Mouse (Mus musculus) kidney, postnatal 25 days (tissue): ENCODE data around the gene Gja5.
"Not testable (repeated sequence)": the region's sequence is repeated elsewhere in the genome, so short reads cannot be mapped to it uniquely, and the experiment has no call there.

Source experiments
- DNase-seq, 2 experiments: peaks; one replicate each; pipeline ENCODE4 v3.0.0; 2021; ENCODE audit warnings: mixed read lengths in 2 of 2

Gja5 gene

GRCm38 (mm10) chr3:97039721-97040120 is 135.2 kb downstream of the Gja5 start:
- DNase-seq: no peak

- DNase-seq: no peak
These were observed 139.7 kb downstream of the Gja5 start for GRCm38 (mm10) chr3:97044188-97044587.

DNA sequence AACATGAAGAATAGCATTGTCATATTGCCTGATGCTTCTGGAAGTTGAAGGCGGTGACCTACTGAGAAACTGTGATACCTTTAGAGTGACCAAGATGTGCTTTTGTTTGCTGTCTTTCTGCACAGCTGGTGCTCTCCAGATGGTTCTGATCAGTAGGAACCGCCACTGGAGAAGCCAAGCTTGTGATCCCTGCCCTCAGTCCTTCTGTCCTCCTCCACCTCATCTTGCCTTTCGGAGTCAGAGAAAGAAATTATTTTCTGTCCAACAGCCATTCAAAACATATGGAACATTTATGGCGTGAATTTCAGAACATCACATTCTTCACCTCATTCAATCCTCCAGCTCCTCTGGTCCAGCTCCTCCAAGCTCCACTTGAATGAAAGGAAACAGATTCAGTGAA is 143.3 kb downstream of the Gja5 start:
- DNase-seq: no peak

DNA sequence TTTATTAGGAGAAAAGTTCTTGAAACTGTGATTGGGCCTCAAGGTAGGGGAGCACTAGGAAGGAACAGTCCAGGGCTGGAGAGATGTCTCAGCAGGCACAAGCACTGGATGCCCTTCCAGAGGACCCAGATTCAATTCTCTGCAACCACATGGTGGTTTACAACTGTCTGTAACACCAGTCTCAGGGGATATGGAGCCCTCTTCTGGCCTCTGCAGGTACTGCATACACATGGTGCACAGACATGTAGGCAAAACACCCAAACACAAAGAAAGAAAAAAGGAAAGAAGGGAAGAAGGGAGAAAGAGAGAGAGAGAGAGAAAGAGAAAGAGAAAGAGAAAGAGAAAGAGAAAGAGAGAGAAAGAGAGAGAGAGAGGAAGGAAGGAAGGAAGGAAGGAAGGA is 143.9 kb downstream of the Gja5 start:
- no peak for DNase-seq

GRCm38 (mm10) chr3:97051264-97051744 is 146.8 kb downstream of the Gja5 start:
- DNase-seq: no peak

GRCm38 (mm10) chr3:97052069-97052799 is 147.7 kb downstream of the Gja5 start:
- DNase-seq: no peak

DNA sequence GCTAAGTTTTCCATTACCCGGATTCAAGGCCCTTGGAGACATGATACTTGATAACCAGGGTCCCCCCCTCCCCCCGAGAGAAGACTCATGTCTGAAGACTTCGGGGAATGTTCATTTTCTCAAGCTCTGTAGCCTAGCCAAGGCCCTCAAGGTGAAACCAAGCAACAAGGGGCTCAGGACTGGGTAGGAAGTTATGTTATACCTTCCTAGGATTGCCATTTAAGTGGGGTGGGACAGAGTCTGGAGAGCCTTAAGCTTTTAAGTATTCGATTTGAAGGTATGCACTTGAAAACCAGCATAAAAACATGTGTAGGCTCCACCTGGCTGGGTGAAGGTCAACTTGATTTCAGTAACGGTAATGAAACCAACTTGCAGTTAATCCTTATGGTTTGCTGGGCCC is 154.2 kb downstream of the Gja5 start:
- DNase-seq: no peak

GRCm38 (mm10) chr3:97060119-97060518 is 155.6 kb downstream of the Gja5 start:
- DNase-seq: no peak

DNA sequence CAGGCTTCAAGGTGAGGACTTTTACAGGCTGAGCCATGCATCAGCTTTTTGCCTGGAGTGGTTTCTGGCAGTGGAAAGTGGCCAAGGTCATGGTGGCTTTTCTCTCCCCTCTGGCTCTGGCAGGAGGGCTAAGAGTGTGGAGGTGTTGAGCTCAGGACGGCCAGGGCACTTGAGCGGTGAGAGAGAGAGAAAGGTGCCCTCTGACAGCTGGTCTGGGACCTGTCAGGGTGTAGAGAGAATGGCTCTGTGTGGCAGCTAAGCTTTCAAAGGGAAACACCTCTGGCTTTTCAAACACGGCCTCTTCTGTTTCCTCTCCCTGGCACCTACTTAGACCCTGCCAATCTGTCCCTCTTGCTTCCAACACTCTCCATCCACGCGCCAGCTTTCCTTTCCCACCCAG is 158.3 kb downstream of the Gja5 start:
- no peak for DNase-seq

DNA sequence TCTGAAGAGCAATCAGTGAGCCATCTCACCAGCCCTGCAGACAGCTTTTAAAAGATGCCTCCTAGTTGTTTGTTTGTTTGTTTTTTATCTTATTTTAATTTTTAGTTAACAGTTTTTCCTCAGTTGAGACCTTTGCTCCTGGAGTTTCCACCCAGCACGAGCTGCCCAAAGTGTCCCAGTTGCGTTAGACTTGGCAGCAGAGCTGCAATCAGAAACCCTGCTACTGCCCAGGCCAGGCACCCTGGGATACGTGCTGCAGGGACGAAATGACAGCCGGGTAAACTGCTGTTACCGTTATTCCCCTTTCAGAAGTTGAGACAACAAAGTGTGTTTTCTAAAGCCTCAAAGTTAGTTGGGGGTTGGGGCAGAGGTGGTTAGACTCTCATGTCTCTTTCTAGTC is 159.6 kb downstream of the Gja5 start:
- DNase-seq: peak in 1 of 2 experiments; percentile 50

DNA sequence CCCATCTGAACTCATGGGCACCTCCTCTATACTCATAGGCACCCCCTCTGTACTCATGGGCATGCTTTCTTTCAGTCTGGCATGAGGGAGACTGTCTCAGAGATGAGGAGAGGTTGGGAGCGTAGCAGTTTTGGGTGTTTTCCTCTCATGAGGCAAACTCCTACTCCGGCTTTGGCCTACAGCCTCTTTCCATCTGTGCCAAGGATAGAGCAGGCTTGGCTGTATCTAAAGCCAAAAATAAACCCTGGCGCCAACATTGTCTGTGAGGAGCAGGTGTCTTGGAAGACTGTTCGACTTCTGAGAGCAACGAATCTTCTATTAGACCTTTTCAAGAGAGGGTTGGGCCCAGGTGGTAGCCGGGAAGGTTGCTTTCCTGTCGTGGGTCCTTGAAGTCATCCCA is 165.1 kb downstream of the Gja5 start:
- not testable (repeated sequence) for DNase-seq

DNA sequence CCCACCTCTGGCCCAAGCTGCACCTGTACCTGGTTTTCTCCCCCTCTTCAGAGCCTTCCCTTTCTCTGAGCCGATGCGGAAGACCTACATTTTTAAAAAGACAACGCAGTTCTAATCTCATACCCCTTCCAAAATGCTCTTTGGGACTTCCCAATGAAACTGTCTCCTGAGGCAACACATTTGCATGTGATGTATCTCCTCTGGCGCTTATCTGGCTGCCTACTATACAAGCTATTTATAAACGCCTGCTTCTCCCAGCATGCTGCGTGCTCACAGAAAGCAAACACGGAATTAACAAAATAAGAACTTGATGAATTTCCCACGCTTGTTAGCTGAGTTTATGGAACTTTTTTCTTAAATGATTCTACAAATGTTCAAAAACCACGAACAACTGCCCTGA is 167.4 kb downstream of the Gja5 start:
- DNase-seq: not testable (repeated sequence)

DNA sequence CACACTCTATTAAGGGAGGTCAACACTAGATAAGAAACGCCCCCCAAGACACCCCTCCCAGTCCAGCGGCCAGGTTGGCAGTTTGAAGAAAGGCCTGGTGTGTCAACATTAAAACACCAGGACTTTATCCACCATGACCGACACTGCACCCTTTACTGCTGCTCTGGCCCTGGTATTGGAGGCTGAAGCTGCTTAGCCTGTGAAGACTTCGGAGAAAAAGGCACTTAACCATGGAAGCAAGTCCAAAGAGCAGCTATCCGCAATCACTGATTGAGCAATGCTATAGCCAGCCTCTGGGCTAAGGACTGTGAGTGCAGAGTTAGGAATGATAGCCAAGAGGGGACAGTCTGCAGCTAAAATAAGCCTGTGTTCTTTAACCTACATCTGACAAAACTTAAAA is 167.9 kb downstream of the Gja5 start:
- not testable (repeated sequence) for DNase-seq

DNA sequence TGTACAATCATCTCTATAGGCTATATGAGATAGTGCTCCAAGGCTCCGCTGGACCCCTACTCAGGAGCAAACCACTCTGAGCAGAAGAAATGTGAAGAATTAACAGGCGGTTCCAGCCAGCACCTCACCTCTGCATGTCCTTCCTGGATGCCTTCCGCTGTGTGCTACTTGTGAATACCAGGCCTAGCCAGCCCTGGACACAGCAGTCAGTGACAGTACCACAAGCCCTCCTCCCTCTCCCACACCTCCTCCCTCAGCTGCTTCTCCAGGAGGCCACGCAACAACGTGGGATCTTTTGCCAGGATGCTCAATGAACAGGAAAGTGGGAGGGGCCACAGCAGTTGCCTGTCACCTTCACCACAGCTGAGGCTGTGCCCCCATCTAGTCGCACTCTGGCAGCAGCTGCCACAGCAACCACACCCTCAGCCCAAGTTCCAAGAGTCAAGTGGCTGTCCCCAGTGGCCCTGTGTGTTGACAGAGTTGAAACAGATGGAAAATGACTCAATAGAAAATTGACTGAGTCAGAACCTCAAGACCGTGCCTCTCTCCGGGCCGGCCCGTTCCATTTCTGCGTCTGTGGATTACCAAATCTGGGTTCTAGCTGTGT is 171.4 kb downstream of the Gja5 start:
- DNase-seq: not testable (repeated sequence)

- DNase-seq: peak; percentile 44 to 62
These were observed 171.9 kb downstream of the Gja5 start for GRCm38 (mm10) chr3:97076412-97076811.

- no peak for DNase-seq
These were observed 173.9 kb downstream of the Gja5 start for GRCm38 (mm10) chr3:97078436-97078835.

- no peak for DNase-seq
These were observed 177.7 kb downstream of the Gja5 start for GRCm38 (mm10) chr3:97082156-97082555.

DNA sequence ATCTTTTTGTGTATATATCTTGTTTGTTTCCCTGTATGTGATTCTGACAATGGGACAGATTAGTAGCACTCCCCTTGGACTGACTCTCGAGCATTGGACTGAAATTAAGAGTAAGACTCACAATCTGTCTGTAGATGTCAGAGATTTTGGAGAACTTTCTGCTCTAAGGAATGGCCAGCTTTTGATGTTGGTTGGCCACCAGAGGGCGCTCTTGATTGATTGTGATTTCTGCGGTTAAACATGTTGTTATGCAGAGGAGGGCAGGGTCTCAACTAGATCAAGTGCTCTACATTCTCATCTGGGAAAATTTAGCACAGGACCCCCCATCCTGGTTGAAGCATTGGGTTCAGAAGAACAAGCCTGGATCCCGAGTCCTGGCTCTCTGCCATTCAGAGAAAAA is 182.8 kb downstream of the Gja5 start:
- DNase-seq: peak; percentile 53 to 72

DNA sequence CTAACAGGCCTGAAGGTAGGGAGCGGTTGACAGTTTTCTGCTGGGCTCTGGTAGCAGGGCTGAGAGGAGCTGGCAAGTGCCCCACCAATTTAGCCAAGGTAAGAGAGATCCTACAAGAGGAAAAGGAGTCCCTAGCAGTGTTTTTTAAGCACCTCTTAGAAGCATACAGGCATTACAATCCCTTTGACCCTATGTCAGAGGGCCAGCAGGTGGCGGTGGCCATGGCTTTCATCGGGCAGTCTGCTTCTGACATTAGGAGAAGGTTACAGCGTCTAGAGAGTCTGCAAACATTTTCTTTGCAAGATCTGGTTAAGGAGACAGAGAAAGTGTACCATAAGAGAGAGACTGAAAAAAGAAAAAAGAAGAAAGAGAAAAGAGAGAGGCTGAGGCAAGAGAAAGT is 183.8 kb downstream of the Gja5 start:
- peak in 1 of 2 experiments; percentile 21 for DNase-seq

- DNase-seq: not testable (repeated sequence)
These were observed 187.5 kb downstream of the Gja5 start for GRCm38 (mm10) chr3:97091971-97092370.

- DNase-seq: peak; percentile 47 to 76
These were observed 192.2 kb downstream of the Gja5 start for GRCm38 (mm10) chr3:97096664-97097063.

- peak; percentile 23 to 45 for DNase-seq
These were observed 196.5 kb downstream of the Gja5 start for GRCm38 (mm10) chr3:97100784-97101641.

- peak; percentile 57 to 82 for DNase-seq
These were observed 199.5 kb downstream of the Gja5 start for GRCm38 (mm10) chr3:97103946-97104345.
